Mouse (Mus musculus) ES-Bruce4 (cell line): ENCODE results near the gene Casp6. TPM values are rescaled to one million over a fixed set of nuclear protein-coding genes. Genes with fewer than 3 reads are reported as not detected.

Source experiments
- H3K27ac ChIP-seq: 2 replicates; pipeline ENCODE4 v1.5.1; 2012; ENCODE audit warnings: low read length, inconsistent platforms; ENCODE audit not compliant: insufficient read depth
- H3K27me3 ChIP-seq: 2 replicates; pipeline ENCODE4 v1.6.1; 2012; ENCODE audit warnings: mild to moderate bottlenecking, low read length, inconsistent platforms; ENCODE audit not compliant: control insufficient read depth, poor library complexity, insufficient read depth, severe bottlenecking
- H3K36me3 ChIP-seq: 2 replicates; pipeline ENCODE4 v1.6.1; 2012; ENCODE audit warnings: inconsistent platforms, mild to moderate bottlenecking, low read length, moderate library complexity; ENCODE audit not compliant: control insufficient read depth, poor library complexity, insufficient read depth, severe bottlenecking
- H3K4me1 ChIP-seq: one replicate; pipeline ENCODE4 v1.8.1; 2011; ENCODE audit warnings: low read length; ENCODE audit not compliant: control insufficient read depth, insufficient read depth
- H3K4me3 ChIP-seq: 2 replicates; pipeline ENCODE4 v1.5.1; 2011; ENCODE audit warnings: low read depth, mild to moderate bottlenecking, low read length
- H3K9ac ChIP-seq: 2 replicates; pipeline ENCODE4 v1.6.1; 2012; ENCODE audit warnings: low read depth, mild to moderate bottlenecking, inconsistent platforms; ENCODE audit not compliant: poor library complexity, severe bottlenecking
- H3K9me3 ChIP-seq: replicated peaks from 2 replicates; pipeline ENCODE4 v1.6.1; 2012; ENCODE audit warnings: mild to moderate bottlenecking, low read length, inconsistent platforms; ENCODE audit not compliant: control insufficient read depth, poor library complexity, insufficient read depth, severe bottlenecking
- CTCF ChIP-seq: IDR thresholded peaks from one replicate; pipeline ENCODE4 v1.8.1; 2011; ENCODE audit warnings: low read depth, low read length
- EP300 ChIP-seq: IDR thresholded peaks from 2 replicates; pipeline ENCODE4 v1.6.1; 2011; ENCODE audit warnings: low read depth, low read length; ENCODE audit not compliant: insufficient read depth
- POLR2A ChIP-seq: IDR thresholded peaks from one replicate; pipeline ENCODE4 v1.8.1; 2011; ENCODE audit warnings: low read length; ENCODE audit not compliant: insufficient read depth
- polyA plus RNA-seq: library from polyadenylated mRNA; stranded (reverse); fragments of >200 nt; gene quantifications from 2 replicates; pipeline ENCODE4 v1.2.4, GENCODE M21; 2011; ENCODE audit warnings: low read depth; ENCODE audit not compliant: missing spikeins, insufficient read depth, insufficient read length

The Casp6 gene
- polyA plus RNA-seq, 1 experiment = 19.1 TPM

GRCm38 (mm10) chr3:129941291-129941690 lies 40.1 kb downstream of the Casp6 start:
- Histone ChIP-seq H3K4me3 (no peak overlapping the region), H3K36me3 (no peaks in the 10 kb centered on the region), H3K4me1 (no peaks in the 10 kb centered on the region), H3K9me3 (no peaks in the 10 kb centered on the region), H3K27me3 (no peaks in the 10 kb centered on the region), H3K27ac (no peak overlapping the region), H3K9ac (no peak overlapping the region)
- TF ChIP-seq EP300 (no peak), CTCF (no peak), POLR2A (no peak)

- no peaks in the 10 kb centered on the region for H3K36me3 ChIP-seq
- H3K9me3 ChIP-seq = no peaks in the 10 kb centered on the region
- no peaks in the 10 kb centered on the region for H3K4me1 ChIP-seq
- no peaks in the 10 kb centered on the region for H3K27me3 ChIP-seq
- no peak overlapping the region for H3K9ac ChIP-seq
- H3K4me3 ChIP-seq = no peak overlapping the region
- TF ChIP-seq EP300 (no peak), CTCF (no peak), POLR2A (no peak)
- no peak overlapping the region for H3K27ac ChIP-seq
Observed at GRCm38 (mm10) chr3:129943813-129944212, 42.6 kb downstream of the Casp6 start.

GRCm38 (mm10) chr3:129946217-129946914 lies 45.1 kb downstream of the Casp6 start:
- Histone ChIP-seq H3K27me3 (no peaks in the 10 kb centered on the region), H3K4me1 (no peaks in the 10 kb centered on the region), H3K9me3 (no peaks in the 10 kb centered on the region), H3K36me3 (no peaks in the 10 kb centered on the region), H3K9ac (no peak overlapping the region), H3K4me3 (no peak overlapping the region), H3K27ac (no peak overlapping the region)
- TF ChIP-seq EP300 = no peak
- TF ChIP-seq CTCF = no peak

- no peak for TF ChIP-seq CTCF
- no peak for TF ChIP-seq EP300
- no peak for TF ChIP-seq POLR2A
- Histone ChIP-seq H3K9ac (no peak overlapping the region), H3K9me3 (no peaks in the 10 kb centered on the region), H3K4me3 (no peak overlapping the region), H3K27me3 (no peaks in the 10 kb centered on the region), H3K27ac (no peak overlapping the region), H3K4me1 (no peaks in the 10 kb centered on the region), H3K36me3 (no peaks in the 10 kb centered on the region)
Observed at GRCm38 (mm10) chr3:129948359-129948758, 47.1 kb downstream of the Casp6 start.

GRCm38 (mm10) chr3:129949158-129949773 lies 48.0 kb downstream of the Casp6 start:
- Histone ChIP-seq H3K9ac (no peak overlapping the region), H3K4me3 (no peak overlapping the region), H3K9me3 (no peaks in the 10 kb centered on the region), H3K4me1 (no peaks in the 10 kb centered on the region), H3K27ac (no peak overlapping the region), H3K27me3 (no peaks in the 10 kb centered on the region), H3K36me3 (no peaks in the 10 kb centered on the region)
- no peak for TF ChIP-seq POLR2A
- TF ChIP-seq EP300 = no peak
- no peak for TF ChIP-seq CTCF

GRCm38 (mm10) chr3:129953296-129953695 lies 52.1 kb downstream of the Casp6 start:
- TF ChIP-seq POLR2A = no peak
- TF ChIP-seq EP300 = no peak
- no peak for TF ChIP-seq CTCF
- Histone ChIP-seq H3K4me3 (no peak overlapping the region), H3K9ac (no peak overlapping the region), H3K4me1 (no peaks in the 10 kb centered on the region), H3K36me3 (no peaks in the 10 kb centered on the region), H3K9me3 (no peaks in the 10 kb centered on the region), H3K27me3 (no peaks in the 10 kb centered on the region), H3K27ac (no peak overlapping the region)
